Mouse (Mus musculus): Measurements from ENCODE around the gene Zcchc7. TPM values are rescaled to one million over a fixed set of nuclear protein-coding genes. Genes with fewer than 3 reads are reported as not detected.
A peak's percentile ranks its signal among the peaks of the same experiment; 100 is the strongest.

Gene Zcchc7
- polyA plus RNA-seq, 1 experiment from 2014 or later: 40.1 TPM

GRCm38 (mm10) chr4:44973871-44974270 lies 218.2 kb downstream of the Zcchc7 start:
- peak; percentile 16; the same call in 1 of the 2 replicates for ATAC-seq (replicated peaks; ENCODE audit: low FRiP score, low read depth)
- Histone ChIP-seq H3K4me2 (ENCODE audit: low read length) (peak overlapping the region; percentile 47), H3K4me1 (replicated peaks; ENCODE audit: insufficient read depth, low read length) (peaks cover 4% of the 10 kb centered on the region; the same call in 1 of the 2 replicates), H3K27ac (peak overlapping the region; percentile 25; the same call in 1 of the 2 replicates), H3K27me3 (ENCODE audit: insufficient read depth, low read length) (no peaks in the 10 kb centered on the region), H3K9me3 (replicated peaks; ENCODE audit: low read length) (no peaks in the 10 kb centered on the region), H3K4me3 (replicated peaks; ENCODE audit: low read depth, low read length) (0 out of 2 replicates have a peak overlapping the region, but pooled peaks have one; percentile 6), H3K36me3 (ENCODE audit: insufficient read depth, low read length) (no peaks in the 10 kb centered on the region), H3K9ac (ENCODE audit: low read depth, low read length) (peak overlapping the region; percentile 18; the same call in 1 of the 2 replicates)
- WGBS: 39% methylated on average over 14 of the region's 14 CpGs
- DNase-seq (ENCODE audit: low spot score): no peak
- TF ChIP-seq CTCF (IDR thresholded peaks at IDR 0.05; ENCODE audit: low read depth): no peak

GRCm38 (mm10) chr4:44974331-44974730 lies 218.7 kb downstream of the Zcchc7 start:
- no peak overlapping the region for H3K27ac ChIP-seq
- TF ChIP-seq CTCF (IDR thresholded peaks at IDR 0.05; ENCODE audit: low read depth): no peak
- no peak for DNase-seq (ENCODE audit: low spot score)

GRCm38 (mm10) chr4:44976026-44976615 lies 220.4 kb downstream of the Zcchc7 start:
- no peak overlapping the region for H3K4me2 ChIP-seq (ENCODE audit: low read length)
- H3K27ac ChIP-seq: no peak overlapping the region
- ATAC-seq (replicated peaks; ENCODE audit: low FRiP score, low read depth) (no peak), DNase-seq (ENCODE audit: low spot score) (no peak)
- no peaks in the 10 kb centered on the region for H3K9me3 ChIP-seq (replicated peaks; ENCODE audit: low read length)
- H3K9ac ChIP-seq (ENCODE audit: low read depth, low read length): no peak overlapping the region
- H3K27me3 ChIP-seq (ENCODE audit: insufficient read depth, low read length): no peaks in the 10 kb centered on the region
- TF ChIP-seq CTCF (IDR thresholded peaks at IDR 0.05; ENCODE audit: low read depth): no peak
- WGBS: 74% methylated on average over 6 of the region's 6 CpGs
- H3K4me3 ChIP-seq (replicated peaks; ENCODE audit: low read depth, low read length): no peak overlapping the region
- peaks cover 22% of the 10 kb centered on the region for H3K4me1 ChIP-seq (replicated peaks; ENCODE audit: insufficient read depth, low read length)
- H3K36me3 ChIP-seq (ENCODE audit: insufficient read depth, low read length): no peaks in the 10 kb centered on the region

More at GRCm38 (mm10) chr4:44974331-44974730, 218.7 kb downstream of the Zcchc7 start:
- ATAC-seq (replicated peaks; ENCODE audit: low FRiP score, low read depth): no peak
- no peak overlapping the region for H3K9ac ChIP-seq (ENCODE audit: low read depth, low read length)
- H3K9me3 ChIP-seq (replicated peaks; ENCODE audit: low read length): no peaks in the 10 kb centered on the region
- H3K36me3 ChIP-seq (ENCODE audit: insufficient read depth, low read length): no peaks in the 10 kb centered on the region
- H3K27me3 ChIP-seq (ENCODE audit: insufficient read depth, low read length): no peaks in the 10 kb centered on the region
- H3K4me1 ChIP-seq (replicated peaks; ENCODE audit: insufficient read depth, low read length): peaks cover 5% of the 10 kb centered on the region; the same call in 1 of the 2 replicates
- no peak overlapping the region for H3K4me2 ChIP-seq (ENCODE audit: low read length)
- WGBS: 70% methylated on average over 8 of the region's 8 CpGs
- no peak overlapping the region for H3K4me3 ChIP-seq (replicated peaks; ENCODE audit: low read depth, low read length)

GRCm38 (mm10) chr4:44976921-44977710 lies 221.4 kb downstream of the Zcchc7 start:
- Histone ChIP-seq H3K27ac (no peak overlapping the region), H3K4me2 (ENCODE audit: low read length) (no peak overlapping the region), H3K27me3 (ENCODE audit: insufficient read depth, low read length) (no peaks in the 10 kb centered on the region), H3K9me3 (replicated peaks; ENCODE audit: low read length) (no peaks in the 10 kb centered on the region), H3K4me3 (replicated peaks; ENCODE audit: low read depth, low read length) (no peak overlapping the region), H3K9ac (ENCODE audit: low read depth, low read length) (no peak overlapping the region), H3K36me3 (ENCODE audit: insufficient read depth, low read length) (no peaks in the 10 kb centered on the region), H3K4me1 (replicated peaks; ENCODE audit: insufficient read depth, low read length) (peaks cover 29% of the 10 kb centered on the region)
- ATAC-seq (replicated peaks; ENCODE audit: low FRiP score, low read depth) (no peak), DNase-seq (ENCODE audit: low spot score) (no peak)
- WGBS: 86% methylated on average over 10 of the region's 10 CpGs
- TF ChIP-seq CTCF (IDR thresholded peaks at IDR 0.05; ENCODE audit: low read depth): peak; percentile 10; the same call in 1 of the 2 replicates

GRCm38 (mm10) chr4:44978175-44978574 lies 222.5 kb downstream of the Zcchc7 start:
- H3K4me3 ChIP-seq (replicated peaks; ENCODE audit: low read depth, low read length): no peak overlapping the region
- ATAC-seq (replicated peaks; ENCODE audit: low FRiP score, low read depth): no peak
- H3K9me3 ChIP-seq (replicated peaks; ENCODE audit: low read length): no peaks in the 10 kb centered on the region
- TF ChIP-seq CTCF (IDR thresholded peaks at IDR 0.05; ENCODE audit: low read depth): no peak
- WGBS: 54% methylated on average over 5 of the region's 5 CpGs
- no peak overlapping the region for H3K9ac ChIP-seq (ENCODE audit: low read depth, low read length)
- H3K36me3 ChIP-seq (ENCODE audit: insufficient read depth, low read length): no peaks in the 10 kb centered on the region
- no peak for DNase-seq (ENCODE audit: low spot score)
- H3K4me1 ChIP-seq (replicated peaks; ENCODE audit: insufficient read depth, low read length): peaks cover 37% of the 10 kb centered on the region
- no peak overlapping the region for H3K4me2 ChIP-seq (ENCODE audit: low read length)
- H3K27ac ChIP-seq: no peak overlapping the region
- H3K27me3 ChIP-seq (ENCODE audit: insufficient read depth, low read length): no peaks in the 10 kb centered on the region

- no peak for TF ChIP-seq CTCF (IDR thresholded peaks at IDR 0.05; ENCODE audit: low read depth)
- Histone ChIP-seq H3K4me1 (replicated peaks; ENCODE audit: insufficient read depth, low read length) (peaks cover 33% of the 10 kb centered on the region), H3K36me3 (ENCODE audit: insufficient read depth, low read length) (0 out of 2 replicates have a peak, but pooled peaks cover 8% of the 10 kb centered on the region), H3K4me3 (replicated peaks; ENCODE audit: low read depth, low read length) (no peak overlapping the region), H3K27me3 (ENCODE audit: insufficient read depth, low read length) (no peaks in the 10 kb centered on the region), H3K27ac (peak overlapping the region; percentile 93), H3K9ac (ENCODE audit: low read depth, low read length) (no peak overlapping the region), H3K9me3 (replicated peaks; ENCODE audit: low read length) (no peaks in the 10 kb centered on the region), H3K4me2 (ENCODE audit: low read length) (no peak overlapping the region)
- DNase-seq (ENCODE audit: low spot score): peak; percentile 66
- WGBS: 29% methylated on average over 7 of the region's 7 CpGs
- ATAC-seq (replicated peaks; ENCODE audit: low FRiP score, low read depth): peak; percentile 47
These were observed 224.2 kb downstream of the Zcchc7 start for GRCm38 (mm10) chr4:44979794-44980338.
